Mouse (Mus musculus) layer of hippocampus, adult 8-10 months (tissue): Measurements from ENCODE around the gene Cfc1. TPM values are rescaled to one million over a fixed set of nuclear protein-coding genes. Genes with fewer than 3 reads are reported as not detected.
"Not testable (repeated sequence)": the region's sequence is repeated elsewhere in the genome, so short reads cannot be mapped to it uniquely, and the experiment has no call there.

ENCODE experiments used
- DNase-seq, 2 experiments: peaks; one replicate each; pipeline ENCODE4 v3.0.0; 2022; ENCODE audit warnings: low spot score in 2 of 2
- total RNA-seq, 4 experiments: library from RNA; stranded (reverse); gene quantifications; 2 replicates each; pipeline ENCODE4 v1.2.4; 2022

Cfc1 gene
- total RNA-seq = not detected

GRCm38 (mm10) chr1:34535043-34535698, at the start of gene Cfc1:
Gene Cfc1 (plus strand): TSS chr1:34535648.
- not testable (repeated sequence) for DNase-seq

- DNase-seq = no peak
Measured at GRCm38 (mm10) chr1:34487383-34487782, 48.1 kb upstream of the Cfc1 start.

- DNase-seq = no peak
Measured at GRCm38 (mm10) chr1:34489852-34490541, 45.5 kb upstream of the Cfc1 start.

- DNase-seq = no peak
Measured at GRCm38 (mm10) chr1:34491480-34491879, 44.0 kb upstream of the Cfc1 start.

- DNase-seq = no peak
Measured at GRCm38 (mm10) chr1:34502991-34503390, 32.5 kb upstream of the Cfc1 start.

GRCm38 (mm10) chr1:34505307-34505706, 30.1 kb upstream of the Cfc1 start:
- no peak for DNase-seq

GRCm38 (mm10) chr1:34505970-34506551, 29.4 kb upstream of the Cfc1 start:
- DNase-seq = no peak

- no peak for DNase-seq
Measured at GRCm38 (mm10) chr1:34507986-34508385, 27.5 kb upstream of the Cfc1 start.

- no peak for DNase-seq
Measured at GRCm38 (mm10) chr1:34510575-34510981, 24.9 kb upstream of the Cfc1 start.

GRCm38 (mm10) chr1:34511027-34511426, 24.4 kb upstream of the Cfc1 start:
- DNase-seq = peak in 1 of 2 experiments; percentile 34

GRCm38 (mm10) chr1:34513068-34513467, 22.4 kb upstream of the Cfc1 start:
- DNase-seq = no peak

- no peak for DNase-seq
Measured at GRCm38 (mm10) chr1:34516595-34516994, 18.9 kb upstream of the Cfc1 start.

GRCm38 (mm10) chr1:34517297-34517696, 18.2 kb upstream of the Cfc1 start:
- not testable (repeated sequence) for DNase-seq

GRCm38 (mm10) chr1:34517797-34518196, 17.7 kb upstream of the Cfc1 start:
- not testable (repeated sequence) for DNase-seq

GRCm38 (mm10) chr1:34518259-34518658, 17.2 kb upstream of the Cfc1 start:
- no peak for DNase-seq

GRCm38 (mm10) chr1:34522205-34522849, 13.1 kb upstream of the Cfc1 start:
- DNase-seq = no peak

- DNase-seq = no peak
Measured at GRCm38 (mm10) chr1:34522850-34523244, 12.6 kb upstream of the Cfc1 start.

GRCm38 (mm10) chr1:34523647-34524046, 11.8 kb upstream of the Cfc1 start:
- DNase-seq = no peak

- not testable (repeated sequence) for DNase-seq
Measured at GRCm38 (mm10) chr1:34534574-34534973, 874 bp upstream of the Cfc1 start.

GRCm38 (mm10) chr1:34536291-34536766, 881 bp downstream of the Cfc1 start:
- no peak for DNase-seq

GRCm38 (mm10) chr1:34536767-34537485, 1.5 kb downstream of the Cfc1 start:
- no peak for DNase-seq
